Mouse (Mus musculus): ENCODE data around the gene Gm21679.
"Not testable (repeated sequence)": the region's sequence is repeated elsewhere in the genome, so short reads cannot be mapped to it uniquely, and the experiment has no call there.

Gene Gm21679

DNA sequence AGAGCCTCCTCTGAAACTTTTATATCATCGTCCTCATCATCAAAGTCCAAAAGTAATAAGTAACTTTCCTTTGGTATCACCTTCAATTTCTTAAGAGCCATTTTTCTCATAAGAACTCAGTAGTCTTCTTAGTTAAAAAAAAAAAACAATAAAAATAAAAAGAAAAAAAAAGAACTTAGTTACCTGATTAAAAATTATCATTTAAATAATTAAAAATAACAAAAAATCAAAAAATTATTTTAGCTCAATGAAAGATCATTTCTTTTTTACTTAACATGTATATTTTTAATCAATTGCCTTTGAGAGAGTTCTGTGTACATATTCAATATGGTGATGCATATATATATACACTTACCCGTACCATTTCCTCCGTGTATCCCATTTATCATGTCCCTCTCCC lies at the start of gene Gm21679:
Gene Gm21679 (minus strand): TSS at position 101 of the 400 bp plus-strand sequence.
- in situ Hi-C loops (cut with MboI, MseI): not testable (repeated sequence)
